Mouse (Mus musculus) layer of hippocampus, adult 2 months (tissue): ENCODE results near the gene Rtn4ip1. TPM values are rescaled to one million over a fixed set of nuclear protein-coding genes. Genes with fewer than 3 reads are reported as not detected.
"Not testable (repeated sequence)": the region's sequence is repeated elsewhere in the genome, so short reads cannot be mapped to it uniquely, and the experiment has no call there.

Source experiments
- DNase-seq, 2 experiments: peaks; one replicate each; pipeline ENCODE4 v3.0.0; 2022; ENCODE audit warnings: low spot score in 2 of 2
- H3K27ac ChIP-seq: fragments of 200-600 bp; 2 replicates; pipeline ENCODE4 v1.8.1; 2022
- H3K4me3 ChIP-seq: fragments of 200-600 bp; 2 replicates; pipeline ENCODE4 v1.8.1; 2022; ENCODE audit warnings: mild to moderate bottlenecking
- CTCF ChIP-seq: fragments of 200-600 bp; conservative IDR thresholded peaks from 2 replicates; pipeline ENCODE4 v1.8.1; 2022; ENCODE audit warnings: antibody characterized with exemption, mild to moderate bottlenecking, moderate library complexity
- total RNA-seq, 2 experiments: library from RNA; stranded (reverse); gene quantifications; 2 replicates each; pipeline ENCODE4 v1.2.3; 2021

Gene Rtn4ip1
- total RNA-seq, 2 experiments from 2014 or later: 14.1 to 15.8 TPM

DNA sequence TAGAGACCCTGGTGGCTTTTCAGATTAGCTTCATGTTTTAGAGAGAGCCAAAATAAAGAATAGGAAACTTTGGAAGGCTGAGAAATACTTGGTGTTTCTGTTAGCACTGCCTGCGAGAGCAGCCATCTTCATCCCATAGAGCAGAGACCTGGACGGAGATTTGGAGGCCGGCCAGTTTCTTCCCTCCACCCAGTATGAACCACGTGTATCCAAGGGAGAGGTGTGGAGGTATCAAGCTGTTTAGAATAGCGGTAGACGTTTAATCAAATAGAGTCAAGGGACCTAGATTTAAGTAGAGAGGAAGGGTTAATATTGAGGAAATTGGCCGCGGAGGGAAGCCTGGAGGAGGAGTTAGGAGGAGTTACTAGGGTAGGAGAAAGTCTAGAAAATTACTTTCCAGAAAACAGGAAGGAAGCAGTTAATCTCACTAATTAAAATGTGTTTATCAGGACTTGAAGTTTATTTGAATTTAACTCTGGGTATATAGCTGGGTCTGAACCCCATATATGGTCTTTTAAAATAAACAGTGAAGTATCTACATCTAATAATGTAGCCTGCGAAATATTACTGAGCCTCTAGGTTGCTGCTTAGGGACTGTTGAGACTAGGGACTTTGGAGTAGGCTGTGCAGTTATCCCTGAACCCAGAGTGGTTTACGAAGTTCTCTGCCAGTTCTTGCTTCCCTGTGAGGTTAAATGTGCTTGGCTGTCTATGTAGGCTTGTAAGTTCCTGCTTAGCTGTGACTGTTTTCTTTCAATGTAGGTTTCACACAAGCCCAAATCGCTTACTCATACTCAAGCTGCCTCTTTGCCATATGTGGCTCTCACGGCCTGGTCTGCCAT lies 8.6 kb downstream of the Rtn4ip1 start:
- Histone ChIP-seq H3K4me3 (no peak overlapping the region), H3K27ac (no peak overlapping the region)
- no peak for DNase-seq
- no peak for TF ChIP-seq CTCF

DNA sequence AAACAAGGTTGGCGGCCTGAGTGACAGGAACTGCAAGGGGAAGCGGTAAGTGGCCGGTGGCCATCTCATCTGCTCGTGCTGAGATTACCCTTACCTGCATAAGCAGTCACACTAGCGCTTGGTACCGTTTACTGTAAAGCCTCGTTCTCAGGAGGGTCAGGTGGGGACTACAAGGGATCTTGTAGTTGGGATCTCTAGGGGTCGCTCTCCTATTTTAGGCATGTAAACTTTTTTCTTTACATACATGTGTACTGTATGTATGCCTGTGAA lies 9.2 kb downstream of the Rtn4ip1 start:
- Histone ChIP-seq H3K4me3 (no peak overlapping the region), H3K27ac (no peak overlapping the region)
- TF ChIP-seq CTCF: no peak
- no peak for DNase-seq

DNA sequence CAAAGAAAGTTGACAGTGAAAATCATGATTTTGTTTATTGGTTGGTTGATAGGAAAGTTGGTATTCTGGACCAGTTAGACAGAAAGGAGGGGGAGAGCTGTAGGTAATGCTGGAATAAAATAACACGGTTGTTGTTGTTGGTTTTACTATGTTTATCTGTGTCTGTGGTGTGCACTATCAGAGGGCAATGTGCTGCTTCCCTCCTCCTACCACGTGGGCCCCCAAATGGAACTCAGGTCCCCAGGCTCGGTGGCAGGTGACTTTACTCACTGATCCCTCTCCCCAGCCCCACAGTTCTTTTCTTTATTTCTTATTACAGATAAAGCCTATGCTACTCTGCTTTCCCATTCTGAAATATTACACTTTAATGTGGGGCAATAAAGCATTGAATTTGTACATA lies 10.6 kb downstream of the Rtn4ip1 start:
- DNase-seq: no peak
- Histone ChIP-seq H3K4me3 (no peak overlapping the region), H3K27ac (no peak overlapping the region)
- TF ChIP-seq CTCF: no peak

DNA sequence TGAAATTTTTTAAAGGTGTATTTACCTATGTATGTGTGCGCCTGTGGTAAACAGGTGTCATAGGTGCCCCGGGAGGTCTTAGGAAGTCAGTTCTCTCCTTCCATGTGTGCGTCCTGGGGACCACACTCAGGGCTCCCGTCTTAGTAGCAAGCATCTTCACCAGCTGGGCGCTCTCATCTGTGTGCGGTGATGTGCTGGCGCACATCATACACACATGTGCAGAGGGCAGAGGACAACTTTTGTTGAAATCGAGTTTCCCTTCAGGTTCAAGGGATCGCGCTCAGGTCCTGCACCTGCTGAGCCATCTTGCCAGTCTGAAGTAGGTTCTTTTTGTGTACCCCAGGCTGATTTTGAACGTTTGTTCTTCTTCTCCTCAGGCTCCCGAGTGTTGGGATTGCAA lies 14.6 kb downstream of the Rtn4ip1 start:
- no peak overlapping the region for H3K27ac ChIP-seq
- no peak overlapping the region for H3K4me3 ChIP-seq
- DNase-seq: no peak
- TF ChIP-seq CTCF: no peak

DNA sequence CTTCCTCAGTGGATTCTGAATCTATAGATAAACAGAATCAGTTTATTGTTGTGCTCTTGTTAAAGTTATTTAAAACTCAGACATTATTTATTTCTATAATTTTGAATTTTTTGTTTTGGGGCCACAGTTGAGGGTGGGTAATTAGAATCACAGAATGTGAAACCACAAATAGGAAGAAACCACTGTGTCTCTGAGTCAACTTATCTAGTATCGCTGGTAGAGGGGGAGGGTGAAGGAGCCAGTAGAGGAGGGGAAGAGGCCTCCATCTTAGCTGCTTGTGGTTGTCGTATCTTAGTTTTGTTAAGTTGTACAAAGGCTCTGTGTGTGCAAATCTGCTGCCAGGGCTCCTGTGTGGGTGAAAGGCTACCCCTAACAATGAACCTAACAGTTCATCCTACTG lies 15.1 kb downstream of the Rtn4ip1 start:
- TF ChIP-seq CTCF: no peak
- no peak for DNase-seq
- no peak overlapping the region for H3K4me3 ChIP-seq
- H3K27ac ChIP-seq: no peak overlapping the region

DNA sequence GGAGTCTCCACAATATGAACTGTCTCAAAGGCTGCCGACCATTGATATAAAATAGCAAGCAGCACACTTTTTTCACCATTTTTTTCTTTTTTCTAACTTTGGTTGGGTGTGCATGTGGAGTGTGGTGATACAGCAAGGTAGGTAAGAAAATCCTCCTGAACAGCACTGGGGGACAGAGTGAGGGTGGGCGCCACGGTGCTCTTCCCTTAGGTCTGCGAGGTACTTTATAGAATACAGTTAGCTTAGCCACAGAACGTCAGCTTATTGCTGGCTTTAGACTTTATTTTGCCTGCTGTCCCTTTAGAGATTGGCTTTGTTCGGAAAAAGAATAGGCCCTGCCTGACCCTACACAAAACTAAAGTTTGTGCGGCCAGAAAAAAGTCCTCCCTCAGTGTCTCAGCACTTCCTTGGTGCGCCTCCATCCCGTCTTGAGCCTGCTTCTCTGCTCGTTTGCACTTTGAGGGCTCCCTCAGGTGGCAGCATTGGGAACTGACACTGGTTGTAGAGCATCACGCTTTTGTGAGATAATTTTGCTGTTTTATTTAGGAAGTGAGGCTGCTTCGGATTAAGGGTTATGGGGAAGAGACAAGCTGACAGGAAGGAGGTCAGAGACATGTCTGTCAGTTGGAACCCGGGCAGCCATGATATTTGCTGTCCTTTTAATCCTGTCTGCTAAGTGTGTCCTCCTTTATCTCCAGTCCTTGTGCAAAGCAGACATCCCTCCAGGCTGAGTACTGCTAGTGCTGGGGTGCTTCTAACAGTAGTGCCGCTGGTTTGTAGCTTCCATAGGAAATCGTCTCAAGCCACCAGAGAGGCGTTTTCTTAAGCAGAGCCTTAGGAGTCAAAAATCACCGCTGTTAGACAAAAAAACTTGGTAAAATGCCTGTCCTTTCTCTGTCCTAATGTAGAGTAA lies 17.3 kb downstream of the Rtn4ip1 start:
- Histone ChIP-seq H3K4me3 (no peak overlapping the region), H3K27ac (no peak overlapping the region)
- peak; percentile 64 to 87 for DNase-seq
- TF ChIP-seq CTCF: peak; percentile 97

DNA sequence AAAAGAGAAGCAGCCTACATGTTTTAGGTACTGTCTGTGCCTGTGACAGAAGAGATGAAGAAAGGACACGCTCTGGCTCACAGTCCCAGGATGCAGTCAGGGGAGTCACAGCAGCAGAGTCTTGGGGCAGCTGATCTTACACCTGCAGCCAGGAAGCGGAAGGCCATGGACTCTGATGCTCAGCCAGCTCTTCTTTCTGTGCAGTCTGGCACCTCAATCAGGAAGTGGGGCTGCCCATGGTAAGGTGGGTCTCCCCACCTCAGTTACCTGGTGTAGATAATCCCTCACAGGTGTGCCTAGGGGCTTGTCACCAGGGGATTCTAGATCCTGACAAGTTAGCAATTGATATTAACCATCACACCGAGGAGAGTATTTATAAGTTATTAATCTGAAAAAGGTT lies 21.5 kb downstream of the Rtn4ip1 start:
- H3K27ac ChIP-seq: no peak overlapping the region
- DNase-seq: no peak
- H3K4me3 ChIP-seq: no peak overlapping the region
- TF ChIP-seq CTCF: no peak

DNA sequence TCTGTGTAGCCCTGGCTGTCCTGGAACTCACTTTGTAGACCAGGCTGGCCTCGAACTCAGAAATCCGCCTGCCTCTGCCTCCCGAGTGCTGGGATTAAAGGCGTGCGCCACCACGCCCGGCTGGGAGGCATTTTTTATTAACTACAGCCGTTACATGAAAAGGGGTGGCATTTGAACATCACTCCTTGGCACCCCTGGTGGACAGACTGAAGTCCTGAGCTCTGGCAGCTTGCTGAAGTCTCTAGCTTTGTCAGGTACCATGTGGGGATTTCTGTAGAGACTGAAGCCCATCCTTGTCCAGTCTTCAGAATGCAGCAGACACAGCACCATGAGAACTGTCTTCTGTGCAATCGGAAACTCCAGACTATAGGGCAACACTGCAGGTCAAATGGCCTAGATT lies 24.2 kb downstream of the Rtn4ip1 start:
- not testable (repeated sequence) for DNase-seq, H3K4me3 ChIP-seq

DNA sequence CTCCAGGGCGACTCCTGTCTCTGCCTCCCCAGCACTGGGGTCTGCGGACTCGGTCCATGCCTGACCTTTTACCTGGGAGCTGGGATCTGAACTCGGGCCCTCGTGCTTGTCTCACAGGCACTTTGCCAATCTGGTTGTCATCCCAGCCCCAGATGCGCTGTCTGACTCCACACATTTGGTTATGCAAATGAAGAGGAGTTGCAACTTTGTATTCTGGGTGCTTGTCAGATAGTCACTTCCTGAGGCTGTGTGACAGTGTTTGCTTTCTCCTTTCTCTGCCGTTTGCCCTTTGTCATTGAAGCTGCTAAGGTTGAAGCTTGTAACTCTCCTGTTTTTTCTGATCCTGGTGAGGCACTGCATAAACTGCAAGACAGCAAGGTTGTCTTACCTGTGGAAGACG lies 26.1 kb downstream of the Rtn4ip1 start:
- Histone ChIP-seq H3K4me3 (no peak overlapping the region), H3K27ac (no peak overlapping the region)
- DNase-seq: no peak
- no peak for TF ChIP-seq CTCF

More for the DNA sequence above, 24.2 kb downstream of the Rtn4ip1 start:
- not testable (repeated sequence) for H3K27ac ChIP-seq

DNA sequence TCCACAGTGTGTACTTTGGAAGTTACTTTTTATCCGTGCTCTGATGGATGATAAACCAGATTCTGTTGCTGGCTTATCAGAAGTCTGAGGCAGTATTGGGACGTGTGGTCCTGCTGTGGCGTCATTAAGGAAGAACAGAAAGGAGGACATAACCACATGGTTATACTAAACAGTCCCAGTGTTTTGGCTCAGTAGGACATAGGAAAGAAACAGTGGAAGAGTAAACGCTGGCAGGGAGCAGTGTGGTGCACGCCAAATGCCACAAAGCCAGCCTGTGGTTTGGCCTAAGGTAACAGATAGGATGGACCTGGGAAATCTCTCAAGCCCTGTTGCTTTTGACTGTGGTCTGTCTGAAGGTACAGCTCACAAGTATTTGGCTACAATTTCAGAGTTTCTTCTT lies 27.0 kb downstream of the Rtn4ip1 start:
- H3K4me3 ChIP-seq: no peak overlapping the region
- no peak for TF ChIP-seq CTCF
- no peak overlapping the region for H3K27ac ChIP-seq
- no peak for DNase-seq

DNA sequence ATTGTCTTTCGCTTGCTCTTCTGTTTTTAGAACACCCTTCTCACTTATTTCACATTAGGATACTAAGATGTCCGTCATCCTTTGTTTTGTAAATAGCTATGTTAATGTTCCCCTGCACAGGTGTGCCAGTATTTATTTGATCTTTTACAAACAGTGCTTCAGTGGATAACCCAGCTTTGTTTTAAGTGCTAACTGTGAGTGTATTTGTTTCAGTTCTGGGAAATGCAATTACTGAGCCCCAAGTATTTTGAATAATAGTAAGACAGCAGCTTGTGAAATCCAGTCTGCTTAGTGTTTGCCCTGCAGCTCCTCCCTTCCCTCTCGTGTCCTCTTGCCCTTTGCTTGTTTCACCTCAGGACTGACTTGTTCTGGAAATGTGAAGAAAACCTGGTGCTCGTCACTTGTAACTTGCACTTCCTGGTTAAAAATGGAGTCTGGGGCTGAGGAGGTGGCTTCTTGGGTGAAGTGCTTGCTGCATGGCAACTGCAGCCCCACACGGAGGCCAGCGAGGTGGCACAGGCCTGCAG lies 37.6 kb downstream of the Rtn4ip1 start:
- no peak for TF ChIP-seq CTCF
- H3K27ac ChIP-seq: no peak overlapping the region
- DNase-seq: no peak

DNA sequence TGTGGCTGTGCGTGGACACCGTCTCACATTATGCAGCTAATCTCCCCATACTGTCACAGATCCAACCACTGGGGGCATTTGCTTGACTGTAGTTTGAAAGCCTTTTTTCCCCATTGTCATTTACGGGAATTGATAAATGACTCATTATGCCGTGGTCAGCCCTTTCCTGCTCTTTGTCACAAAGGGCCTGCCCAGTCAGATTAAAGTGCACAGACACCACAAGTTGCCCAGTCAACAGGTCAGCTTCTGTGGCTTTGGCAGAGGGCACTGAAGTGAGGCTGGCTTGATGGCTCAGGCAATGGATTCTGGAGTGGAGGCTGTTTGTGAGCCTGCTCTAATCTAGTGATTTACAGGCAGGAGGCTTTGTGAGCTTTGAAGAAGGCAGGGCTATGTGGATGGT lies 42.1 kb downstream of the Rtn4ip1 start:
- DNase-seq: no peak
- no peak for TF ChIP-seq CTCF
- H3K27ac ChIP-seq: no peak overlapping the region
- H3K4me3 ChIP-seq: no peak overlapping the region

More for the DNA sequence above, 37.6 kb downstream of the Rtn4ip1 start:
- H3K4me3 ChIP-seq: no peak overlapping the region

DNA sequence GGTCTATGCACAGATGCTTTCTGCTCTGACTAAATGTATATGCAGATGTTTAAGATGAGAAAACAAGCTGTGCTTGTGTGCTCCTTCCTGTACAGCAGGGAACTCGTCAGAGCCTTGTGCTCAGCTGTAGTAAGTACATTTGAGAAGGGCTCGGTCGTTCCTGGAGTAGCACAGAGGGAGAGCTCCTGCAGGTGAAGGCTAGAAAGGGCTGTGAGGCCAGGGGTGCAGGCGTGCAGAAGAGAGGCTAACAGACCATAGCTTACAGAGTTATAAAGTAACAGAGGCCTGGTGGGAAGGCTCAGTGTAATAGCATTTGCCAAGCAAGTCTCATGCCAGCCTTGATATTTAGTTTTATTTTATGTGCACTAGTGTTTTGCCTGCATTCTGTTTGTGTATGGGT lies 43.8 kb downstream of the Rtn4ip1 start:
- no peak for TF ChIP-seq CTCF
- Histone ChIP-seq H3K4me3 (no peak overlapping the region), H3K27ac (no peak overlapping the region)
- DNase-seq: no peak

DNA sequence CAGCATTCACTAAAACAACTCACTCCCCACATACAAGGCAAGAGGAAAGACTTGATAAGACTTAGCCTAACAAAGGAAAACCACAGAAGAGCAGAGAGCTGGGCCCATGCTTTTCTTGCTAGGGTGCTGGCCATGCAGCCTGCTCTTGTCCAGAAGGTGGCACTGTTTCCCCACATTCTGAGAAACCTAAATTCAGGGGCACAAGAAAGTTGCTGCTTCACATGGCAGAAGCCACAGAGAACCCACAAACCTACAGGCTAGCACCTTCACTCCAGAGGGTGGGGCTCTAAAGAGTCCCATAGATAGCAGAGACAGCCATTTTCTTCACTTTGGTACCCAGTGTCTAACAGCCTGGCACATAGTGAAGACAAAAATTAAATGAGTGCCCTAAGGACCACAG lies 52.3 kb downstream of the Rtn4ip1 start:
- Histone ChIP-seq H3K27ac (no peak overlapping the region), H3K4me3 (no peak overlapping the region)
- TF ChIP-seq CTCF: peak; percentile 93
- peak; percentile 36 to 73 for DNase-seq
